Mouse (Mus musculus) midbrain, postnatal 0 days (tissue): ENCODE results near the gene Klhl32. TPM values are rescaled to one million over a fixed set of nuclear protein-coding genes. Genes with fewer than 3 reads are reported as not detected.

Experiments
- ATAC-seq: fragments of 200-750 bp; cut with Nextera tagmentation; 2 replicates; pipeline ENCODE4 v1.8.0; 2017; ENCODE audit warnings: moderate number of reproducible peaks, mild to moderate bottlenecking, moderate TSS enrichment, moderate library complexity; ENCODE audit not compliant: low FRiP score
- DNase-seq: peaks from one replicate; pipeline ENCODE4 v3.0.0-alpha.2; 2015; ENCODE audit warnings: low spot score
- H3K27ac ChIP-seq: fragments of 300-500 bp; sonication (generic); 2 replicates; pipeline ENCODE4 v1.5.1; 2014; ENCODE audit warnings: low read depth, mild to moderate bottlenecking, low read length, mixed read lengths
- H3K27me3 ChIP-seq: fragments of 300-500 bp; sonication (generic); 2 replicates; pipeline ENCODE4 v1.6.1; 2014; ENCODE audit warnings: low read length, control low read depth, mixed read lengths; ENCODE audit not compliant: insufficient read depth
- H3K36me3 ChIP-seq: fragments of 300-500 bp; sonication (generic); 2 replicates; pipeline ENCODE4 v1.6.1; 2014; ENCODE audit warnings: low read length, control low read depth, mixed read lengths; ENCODE audit not compliant: insufficient read depth
- H3K4me1 ChIP-seq: fragments of 300-500 bp; sonication (generic); 2 replicates; pipeline ENCODE4 v1.6.1; 2014; ENCODE audit warnings: mild to moderate bottlenecking, control low read depth, antibody characterized with exemption, low read length, mixed read lengths; ENCODE audit not compliant: insufficient read depth
- H3K4me2 ChIP-seq: fragments of 300-500 bp; sonication (generic); 2 replicates; pipeline ENCODE4 v1.6.1; 2014; ENCODE audit warnings: low read depth, mild to moderate bottlenecking, low read length, mixed read lengths; ENCODE audit not compliant: poor library complexity, severe bottlenecking
- H3K4me3 ChIP-seq: fragments of 300-500 bp; sonication (generic); 2 replicates; pipeline ENCODE4 v1.5.1; 2014; ENCODE audit warnings: low read depth, mild to moderate bottlenecking, low read length, moderate library complexity
- H3K9ac ChIP-seq: fragments of 300-500 bp; sonication (generic); replicated peaks from 2 replicates; pipeline ENCODE4 v1.6.1; 2014; ENCODE audit warnings: mild to moderate bottlenecking, low read length, moderate library complexity, mixed read lengths; ENCODE audit not compliant: poor library complexity, severe bottlenecking
- H3K9me3 ChIP-seq: fragments of 300-500 bp; sonication (generic); 2 replicates; pipeline ENCODE4 v1.6.1; 2016; ENCODE audit warnings: low read length, control low read depth
- CTCF ChIP-seq: IDR thresholded peaks from 2 replicates; pipeline ENCODE4 v1.5.1; 2016; ENCODE audit warnings: antibody characterized with exemption, mild to moderate bottlenecking
- WGBS: fragments of 180-500 bp; shearing (Covaris S2); extraction: QIAGEN DNeasy Blood & Tissue Kit; methylation state at CpG from one replicate; pipeline ENCODE4 v1.1.7; 2014; 5-methylcytosine and 5-hydroxymethylcytosine counted together
- polyA plus RNA-seq: library from polyadenylated mRNA; unstranded; fragments of >200 nt; fragmentation: Nextera tagmentation; extraction: Ambion mirVana; gene quantifications from 2 replicates; pipeline ENCODE4 v1.2.1, GENCODE M21; 2015
- total RNA-seq: library from RNA; depleted of rRNA; stranded (reverse); fragments of >200 nt; gene quantifications from 2 replicates; pipeline ENCODE4 v1.2.3, GENCODE M21; 2014

Klhl32 gene
- total and polyA plus RNA-seq, 2 experiments from 2014 or later = 34.0 to 36.5 TPM

DNA sequence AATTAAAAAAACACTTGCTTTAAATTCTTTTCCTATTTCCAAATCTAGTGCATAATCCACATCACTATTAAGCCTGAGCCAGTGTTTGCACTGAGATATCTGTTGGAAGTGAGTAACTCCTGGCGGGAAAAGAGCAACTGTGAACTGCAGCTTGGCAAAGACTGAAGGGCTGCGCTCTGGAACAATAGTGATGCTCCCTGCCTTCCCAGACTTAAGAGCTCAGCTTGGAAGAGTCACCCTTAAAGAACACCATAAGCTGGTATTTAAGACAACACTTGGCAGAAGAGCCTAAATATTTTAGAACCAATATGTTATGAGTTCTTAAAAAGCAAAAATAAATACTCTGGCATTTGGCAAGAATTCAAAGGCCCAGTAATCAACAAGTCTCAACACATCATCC is 55.7 kb downstream of the Klhl32 start:
- Histone ChIP-seq H3K9me3 (no peaks in the 10 kb centered on the region), H3K27ac (no peak overlapping the region), H3K27me3 (no peaks in the 10 kb centered on the region), H3K36me3 (no peaks in the 10 kb centered on the region), H3K4me3 (no peak overlapping the region), H3K9ac (no peak overlapping the region), H3K4me1 (no peaks in the 10 kb centered on the region), H3K4me2 (no peak overlapping the region)
- no peak for DNase-seq
- 73% methylated on average over 2 of the region's 2 CpGs for WGBS
- no peak for TF ChIP-seq CTCF
- ATAC-seq = no peak

DNA sequence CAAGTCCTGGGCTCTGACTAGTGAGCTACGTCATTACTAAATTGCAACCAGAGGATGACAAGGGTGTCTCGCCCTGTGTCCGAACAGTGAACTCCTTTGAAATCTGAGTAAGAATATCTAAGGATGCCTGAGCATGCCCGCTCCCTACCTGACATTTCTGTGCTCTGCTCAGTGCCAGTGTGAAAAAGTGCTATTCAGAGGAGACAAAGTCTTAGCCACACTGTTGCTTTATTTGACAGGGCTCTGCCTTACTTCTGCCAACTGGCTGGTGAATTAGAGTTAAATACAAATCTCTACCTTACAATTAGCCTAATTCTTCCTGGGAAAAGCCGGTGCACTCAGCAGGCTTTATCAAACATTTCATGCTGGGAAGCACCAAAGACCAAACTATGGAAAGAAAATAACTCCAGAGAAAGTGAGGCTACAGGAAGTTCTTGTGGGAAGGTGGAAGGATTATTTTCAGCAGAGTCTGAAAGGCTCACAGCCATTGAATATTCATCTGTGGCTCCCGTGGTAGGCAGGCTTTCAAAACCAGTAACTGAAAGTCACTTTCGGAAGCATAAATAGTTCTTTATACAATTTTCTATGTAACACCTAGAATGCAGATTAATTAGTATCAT is 57.1 kb downstream of the Klhl32 start:
- TF ChIP-seq CTCF = no peak
- Histone ChIP-seq H3K27me3 (no peaks in the 10 kb centered on the region), H3K4me2 (no peak overlapping the region), H3K36me3 (no peaks in the 10 kb centered on the region), H3K9me3 (no peaks in the 10 kb centered on the region), H3K4me1 (no peaks in the 10 kb centered on the region), H3K9ac (no peak overlapping the region), H3K27ac (no peak overlapping the region), H3K4me3 (no peak overlapping the region)
- DNase-seq = no peak
- WGBS = 26% methylated on average over 7 of the region's 7 CpGs
- no peak for ATAC-seq

- no peak for TF ChIP-seq CTCF
- H3K4me1 ChIP-seq = no peaks in the 10 kb centered on the region
- DNase-seq = no peak
- H3K4me3 ChIP-seq = no peak overlapping the region
- no peak overlapping the region for H3K4me2 ChIP-seq
- 20% methylated on average over 16 of the region's 16 CpGs for WGBS
- no peaks in the 10 kb centered on the region for H3K36me3 ChIP-seq
- H3K9ac ChIP-seq = no peak overlapping the region
- ATAC-seq = no peak
- H3K27ac ChIP-seq = no peak overlapping the region
- H3K9me3 ChIP-seq = no peaks in the 10 kb centered on the region
- no peaks in the 10 kb centered on the region for H3K27me3 ChIP-seq
These were observed 58.4 kb downstream of the Klhl32 start for GRCm38 (mm10) chr4:24792416-24792981.

DNA sequence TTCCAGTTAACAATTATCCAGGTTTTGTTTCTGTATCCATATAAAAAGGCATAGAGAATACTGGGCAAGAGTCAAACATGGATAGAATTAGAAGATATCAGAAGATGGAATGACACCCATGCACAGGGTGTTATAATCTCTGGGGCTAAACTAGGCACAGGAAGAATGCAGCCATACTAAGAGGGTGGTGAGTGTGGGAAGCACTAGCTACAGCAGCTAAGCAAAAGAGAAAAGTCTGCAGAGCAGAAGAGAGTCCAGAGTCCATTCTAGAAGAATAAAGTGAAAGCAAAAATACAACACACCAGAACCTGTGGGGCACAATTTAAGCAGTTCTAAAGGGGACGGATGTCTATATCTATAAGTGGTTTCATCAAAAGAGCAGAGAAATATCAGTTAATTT is 61.6 kb downstream of the Klhl32 start:
- Histone ChIP-seq H3K9ac (no peak overlapping the region), H3K36me3 (no peaks in the 10 kb centered on the region), H3K27ac (no peak overlapping the region), H3K4me3 (no peak overlapping the region), H3K4me2 (no peak overlapping the region), H3K9me3 (no peaks in the 10 kb centered on the region), H3K4me1 (no peaks in the 10 kb centered on the region), H3K27me3 (no peaks in the 10 kb centered on the region)
- TF ChIP-seq CTCF = no peak
- no peak for DNase-seq
- 88% methylated on average over 1 of the region's 1 CpGs for WGBS
- no peak for ATAC-seq

DNA sequence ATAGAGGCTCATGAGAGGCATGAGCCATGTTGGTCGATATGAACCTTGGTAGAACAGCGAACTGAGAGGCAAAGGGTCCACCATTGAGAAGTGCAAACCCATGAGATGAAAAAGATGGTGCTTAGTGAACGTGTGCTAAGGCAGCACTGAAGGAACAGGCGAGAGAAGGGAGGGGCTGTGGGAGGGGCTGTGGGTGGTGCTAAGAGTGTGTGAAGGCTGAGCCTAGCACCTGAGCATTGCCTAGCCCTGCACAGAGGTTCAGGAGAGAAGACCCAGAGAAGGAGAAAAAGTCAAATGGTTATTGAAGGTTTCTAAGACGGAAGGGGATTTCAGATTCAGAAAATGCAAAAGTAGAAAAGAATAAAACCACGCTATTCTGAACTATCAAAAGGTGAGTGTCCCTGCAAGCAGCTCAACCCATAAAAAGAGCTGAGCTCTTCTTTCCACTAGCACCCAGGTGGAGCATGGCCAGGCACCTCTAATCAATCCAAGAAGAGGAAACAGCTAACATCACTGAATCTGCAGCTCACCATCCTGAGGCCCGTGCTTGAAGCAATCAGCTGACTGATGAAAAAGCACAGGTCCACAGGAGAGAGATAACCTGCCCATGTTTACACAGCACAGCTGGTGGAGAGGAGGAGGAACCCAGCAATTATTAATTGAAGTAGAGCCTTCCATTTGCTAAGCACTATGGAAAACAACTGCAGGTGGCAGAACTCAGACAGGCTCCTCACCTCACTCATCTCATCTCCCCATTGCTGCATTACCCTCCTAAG is 65.0 kb downstream of the Klhl32 start:
- Histone ChIP-seq H3K27ac (no peak overlapping the region), H3K4me2 (no peak overlapping the region), H3K9ac (no peak overlapping the region), H3K9me3 (no peaks in the 10 kb centered on the region), H3K27me3 (no peaks in the 10 kb centered on the region), H3K4me1 (no peaks in the 10 kb centered on the region), H3K36me3 (no peaks in the 10 kb centered on the region), H3K4me3 (no peak overlapping the region)
- no peak for ATAC-seq
- TF ChIP-seq CTCF = no peak
- no peak for DNase-seq
- WGBS = 67% methylated on average over 7 of the region's 7 CpGs

GRCm38 (mm10) chr4:24765919-24766318 is 85.0 kb downstream of the Klhl32 start:
- no peak for TF ChIP-seq CTCF
- Histone ChIP-seq H3K4me1 (no peaks in the 10 kb centered on the region), H3K4me3 (no peak overlapping the region), H3K27ac (no peak overlapping the region), H3K36me3 (no peaks in the 10 kb centered on the region), H3K27me3 (no peaks in the 10 kb centered on the region), H3K9me3 (no peaks in the 10 kb centered on the region), H3K9ac (no peak overlapping the region), H3K4me2 (no peak overlapping the region)
- ATAC-seq = no peak
- 89% methylated on average over 2 of the region's 2 CpGs for WGBS
- no peak for DNase-seq
